Mouse (Mus musculus) kidney, embryonic 16.5 days (tissue): Measurements from ENCODE around the gene Sfxn5. TPM values are rescaled to one million over a fixed set of nuclear protein-coding genes. Genes with fewer than 3 reads are reported as not detected.

ENCODE experiments used
- ATAC-seq: fragments of 200-750 bp; cut with Nextera tagmentation; 2 replicates; pipeline ENCODE4 v1.8.0; 2017; ENCODE audit warnings: moderate TSS enrichment; ENCODE audit not compliant: low FRiP score, low TSS enrichment
- H3K27ac ChIP-seq: fragments of 300-500 bp; sonication (generic); 2 replicates; pipeline ENCODE4 v1.5.1; 2014; ENCODE audit warnings: low read length
- H3K27me3 ChIP-seq: fragments of 300-500 bp; sonication (generic); 2 replicates; pipeline ENCODE4 v1.6.1; 2014; ENCODE audit warnings: low read length, control low read depth, mixed read lengths; ENCODE audit not compliant: insufficient read depth
- H3K36me3 ChIP-seq: fragments of 300-500 bp; sonication (generic); 2 replicates; pipeline ENCODE4 v1.6.1; 2014; ENCODE audit warnings: low read length, control low read depth, mixed read lengths; ENCODE audit not compliant: insufficient read depth
- H3K4me1 ChIP-seq: fragments of 300-500 bp; sonication (generic); 2 replicates; pipeline ENCODE4 v1.6.1; 2014; ENCODE audit warnings: low read length, control low read depth, mixed read lengths; ENCODE audit not compliant: insufficient read depth
- H3K4me2 ChIP-seq: fragments of 300-500 bp; sonication (generic); replicated peaks from 2 replicates; pipeline ENCODE4 v1.6.1; 2014; ENCODE audit warnings: low read depth, low read length
- H3K4me3 ChIP-seq: fragments of 300-500 bp; sonication (generic); 2 replicates; pipeline ENCODE4 v1.5.1; 2014; ENCODE audit warnings: mild to moderate bottlenecking, low read length
- H3K9ac ChIP-seq: fragments of 300-500 bp; sonication (generic); replicated peaks from 2 replicates; pipeline ENCODE4 v1.6.1; 2014; ENCODE audit warnings: low read length
- H3K9me3 ChIP-seq: fragments of 300-500 bp; sonication (generic); 2 replicates; pipeline ENCODE4 v1.6.1; 2016; ENCODE audit warnings: low read length, control low read depth
- WGBS: fragments of 180-500 bp; shearing (Covaris S2); extraction: QIAGEN DNeasy Blood & Tissue Kit; methylation state at CpG from one replicate; pipeline ENCODE4 v1.1.7; 2014; 5-methylcytosine and 5-hydroxymethylcytosine counted together
- polyA plus RNA-seq: library from polyadenylated mRNA; unstranded; fragments of >200 nt; fragmentation: Nextera tagmentation; extraction: Ambion mirVana; gene quantifications from 2 replicates; pipeline ENCODE4 v1.2.1, GENCODE M21; 2015

Gene Sfxn5
- polyA plus RNA-seq, 1 experiment from 2014 or later: 9.2 TPM

DNA sequence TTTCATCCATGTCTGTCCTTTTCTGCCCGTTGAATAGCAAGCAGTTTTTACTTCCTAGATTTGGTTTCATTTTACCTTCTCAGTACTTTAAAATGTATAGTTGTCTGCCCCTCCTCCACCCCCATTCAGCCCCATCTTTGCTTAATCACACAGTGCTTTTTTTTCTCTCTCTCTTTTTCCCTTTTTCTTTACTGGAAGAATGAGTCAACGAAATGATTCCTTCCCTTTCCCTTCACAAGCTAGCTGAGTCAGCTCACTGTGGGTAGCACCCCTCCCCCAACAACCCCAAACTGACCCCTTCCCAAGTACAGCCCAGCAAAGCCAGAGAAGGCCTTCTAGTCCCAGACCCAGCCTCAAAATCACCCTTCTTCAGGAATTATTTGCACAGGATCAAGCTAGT, 8.1 kb downstream of the Sfxn5 start:
- Histone ChIP-seq H3K9ac (no peak overlapping the region), H3K9me3 (no peaks in the 10 kb centered on the region), H3K4me3 (no peak overlapping the region), H3K27ac (no peak overlapping the region), H3K27me3 (no peaks in the 10 kb centered on the region), H3K4me1 (0 out of 2 replicates have a peak, but pooled peaks cover 4% of the 10 kb centered on the region), H3K4me2 (no peak overlapping the region), H3K36me3 (no peaks in the 10 kb centered on the region)
- 36% methylated on average over 2 of the region's 2 CpGs for WGBS
- no peak for ATAC-seq

- Histone ChIP-seq H3K27me3 (no peaks in the 10 kb centered on the region), H3K9me3 (no peaks in the 10 kb centered on the region), H3K4me3 (no peak overlapping the region), H3K9ac (no peak overlapping the region), H3K36me3 (no peaks in the 10 kb centered on the region), H3K4me2 (no peak overlapping the region), H3K4me1 (0 out of 2 replicates have a peak, but pooled peaks cover 2% of the 10 kb centered on the region), H3K27ac (no peak overlapping the region)
- no peak for ATAC-seq
- 73% methylated on average over 6 of the region's 6 CpGs for WGBS
Observed at GRCm38 (mm10) chr6:85320445-85320866, 12.8 kb downstream of the Sfxn5 start.

DNA sequence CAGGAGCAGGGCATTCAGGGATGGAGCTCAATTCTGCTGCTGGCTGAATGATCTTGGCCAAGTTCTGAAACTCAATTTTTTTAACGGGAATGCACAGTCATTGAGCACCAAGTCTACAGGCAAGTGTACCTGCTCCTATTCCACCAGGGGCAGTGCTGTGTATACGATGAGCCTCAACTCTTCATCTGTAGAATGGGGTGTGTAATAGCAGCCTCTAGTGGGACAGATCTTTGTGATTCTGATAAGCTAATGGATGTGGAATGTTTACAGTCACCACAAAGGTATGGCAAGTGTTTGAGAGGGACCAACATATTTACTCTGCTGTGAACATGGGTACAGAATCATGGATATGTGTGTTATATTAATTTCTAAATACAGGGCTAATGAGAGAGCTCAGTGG, 17.0 kb downstream of the Sfxn5 start:
- 92% methylated on average over 2 of the region's 2 CpGs for WGBS

GRCm38 (mm10) chr6:85314064-85314798, 19.0 kb downstream of the Sfxn5 start:
- Histone ChIP-seq H3K4me2 (no peak overlapping the region), H3K4me3 (no peak overlapping the region), H3K27ac (no peak overlapping the region), H3K36me3 (no peaks in the 10 kb centered on the region), H3K9ac (no peak overlapping the region), H3K9me3 (no peaks in the 10 kb centered on the region), H3K4me1 (peaks cover 3% of the 10 kb centered on the region; the same call in 1 of the 2 replicates), H3K27me3 (no peaks in the 10 kb centered on the region)
- 28% methylated on average over 9 of the region's 9 CpGs for WGBS
- no peak; the same call in 1 of the 2 replicates for ATAC-seq

More for the DNA sequence above, 17.0 kb downstream of the Sfxn5 start:
- Histone ChIP-seq H3K9ac (no peak overlapping the region), H3K27ac (no peak overlapping the region), H3K9me3 (no peaks in the 10 kb centered on the region), H3K27me3 (no peaks in the 10 kb centered on the region), H3K4me3 (no peak overlapping the region), H3K36me3 (no peaks in the 10 kb centered on the region), H3K4me1 (peaks cover 3% of the 10 kb centered on the region; the same call in 1 of the 2 replicates), H3K4me2 (no peak overlapping the region)
- no peak for ATAC-seq

- Histone ChIP-seq H3K27ac (no peak overlapping the region), H3K4me3 (no peak overlapping the region), H3K9me3 (no peaks in the 10 kb centered on the region), H3K9ac (no peak overlapping the region), H3K4me2 (no peak overlapping the region), H3K27me3 (no peaks in the 10 kb centered on the region), H3K4me1 (peaks cover 2% of the 10 kb centered on the region), H3K36me3 (no peaks in the 10 kb centered on the region)
- 87% methylated on average over 4 of the region's 4 CpGs for WGBS
- no peak for ATAC-seq
Observed at GRCm38 (mm10) chr6:85307894-85308293, 25.3 kb downstream of the Sfxn5 start.

GRCm38 (mm10) chr6:85306375-85306774, 26.8 kb downstream of the Sfxn5 start:
- 82% methylated on average over 3 of the region's 3 CpGs for WGBS
- no peak for ATAC-seq

GRCm38 (mm10) chr6:85305826-85306225, 27.4 kb downstream of the Sfxn5 start:
- no peak for ATAC-seq
- Histone ChIP-seq H3K36me3 (no peaks in the 10 kb centered on the region), H3K27me3 (no peaks in the 10 kb centered on the region), H3K4me1 (peaks cover 7% of the 10 kb centered on the region), H3K27ac (no peak overlapping the region), H3K4me3 (no peak overlapping the region), H3K4me2 (no peak overlapping the region), H3K9me3 (no peaks in the 10 kb centered on the region), H3K9ac (no peak overlapping the region)

More at GRCm38 (mm10) chr6:85306375-85306774, 26.8 kb downstream of the Sfxn5 start:
- Histone ChIP-seq H3K27ac (no peak overlapping the region), H3K4me2 (no peak overlapping the region), H3K36me3 (no peaks in the 10 kb centered on the region), H3K9me3 (no peaks in the 10 kb centered on the region), H3K4me1 (peaks cover 7% of the 10 kb centered on the region), H3K4me3 (no peak overlapping the region), H3K27me3 (no peaks in the 10 kb centered on the region), H3K9ac (no peak overlapping the region)

GRCm38 (mm10) chr6:85304966-85305365, 28.3 kb downstream of the Sfxn5 start:
- WGBS: 86% methylated on average over 5 of the region's 5 CpGs
- no peak for ATAC-seq
- no peak overlapping the region for H3K4me2 ChIP-seq

GRCm38 (mm10) chr6:85302326-85303055, 30.7 kb downstream of the Sfxn5 start:
- Histone ChIP-seq H3K4me1 (peaks cover 7% of the 10 kb centered on the region), H3K36me3 (0 out of 2 replicates have a peak, but pooled peaks cover 3% of the 10 kb centered on the region), H3K27me3 (no peaks in the 10 kb centered on the region), H3K4me3 (no peak overlapping the region), H3K27ac (peak overlapping the region; percentile 57), H3K9ac (no peak overlapping the region), H3K4me2 (no peak overlapping the region), H3K9me3 (0 out of 2 replicates have a peak, but pooled peaks cover 5% of the 10 kb centered on the region)
- 0 out of 2 replicates have a peak, but pooled peaks have one; percentile 19 for ATAC-seq
- WGBS: 66% methylated on average over 3 of the region's 3 CpGs

More at GRCm38 (mm10) chr6:85304966-85305365, 28.3 kb downstream of the Sfxn5 start:
- Histone ChIP-seq H3K9me3 (no peaks in the 10 kb centered on the region), H3K4me3 (no peak overlapping the region), H3K36me3 (no peaks in the 10 kb centered on the region), H3K27me3 (no peaks in the 10 kb centered on the region), H3K27ac (no peak overlapping the region), H3K9ac (no peak overlapping the region), H3K4me1 (peaks cover 7% of the 10 kb centered on the region)
